Mouse (Mus musculus) lung, embryonic 16.5 days (tissue): ENCODE measurements at regions not wholly inside any gene's neighbourhood (a gene's known extent, or its start where the extent isn't known, plus 50 kb on each side); places are given as distances from the start of the nearest gene placed in this dataset.

Source experiments
- ATAC-seq: fragments of 200-750 bp; cut with Nextera tagmentation; 2 replicates; pipeline ENCODE4 v1.8.0; 2017; ENCODE audit warnings: low read depth, mild to moderate bottlenecking, moderate library complexity
- H3K27ac ChIP-seq: fragments of 300-500 bp; sonication (generic); 2 replicates; pipeline ENCODE4 v1.5.1; 2014; ENCODE audit warnings: mild to moderate bottlenecking, control low read depth, low read length
- H3K27me3 ChIP-seq: fragments of 300-500 bp; sonication (generic); 2 replicates; pipeline ENCODE4 v1.6.1; 2014; ENCODE audit warnings: low read depth, low read length, mixed read lengths; ENCODE audit not compliant: control insufficient read depth, insufficient read depth
- H3K36me3 ChIP-seq: fragments of 300-500 bp; sonication (generic); 2 replicates; pipeline ENCODE4 v1.6.1; 2014; ENCODE audit warnings: low read length; ENCODE audit not compliant: control insufficient read depth, insufficient read depth
- H3K4me1 ChIP-seq: fragments of 300-500 bp; sonication (generic); replicated peaks from 2 replicates; pipeline ENCODE4 v1.6.1; 2014; ENCODE audit warnings: low read length, mixed read lengths; ENCODE audit not compliant: control insufficient read depth, insufficient read depth
- H3K4me2 ChIP-seq: fragments of 300-500 bp; sonication (generic); 2 replicates; pipeline ENCODE4 v1.6.1; 2014; ENCODE audit warnings: low read depth, low read length, control low read depth
- H3K4me3 ChIP-seq: fragments of 300-500 bp; sonication (generic); 2 replicates; pipeline ENCODE4 v1.5.1; 2014; ENCODE audit warnings: mild to moderate bottlenecking, low read length, control low read depth
- H3K9ac ChIP-seq: fragments of 300-500 bp; sonication (generic); 2 replicates; pipeline ENCODE4 v1.6.1; 2014; ENCODE audit warnings: low read length, control low read depth
- H3K9me3 ChIP-seq: fragments of 300-500 bp; sonication (generic); 2 replicates; pipeline ENCODE4 v1.6.1; 2016; ENCODE audit warnings: low read length; ENCODE audit not compliant: control insufficient read depth
- WGBS: fragments of 180-500 bp; shearing (Covaris S2); extraction: QIAGEN DNeasy Blood & Tissue Kit; methylation state at CpG from one replicate; pipeline ENCODE4 v1.1.7; 2014; 5-methylcytosine and 5-hydroxymethylcytosine counted together

- Histone ChIP-seq H3K4me3 (no peak overlapping the region), H3K4me2 (no peak overlapping the region), H3K9me3 (no peaks in the 10 kb centered on the region), H3K27ac (no peak overlapping the region), H3K36me3 (no peaks in the 10 kb centered on the region), H3K4me1 (no peaks in the 10 kb centered on the region), H3K9ac (no peak overlapping the region), H3K27me3 (no peaks in the 10 kb centered on the region)
- ATAC-seq = no peak
- 80% methylated on average over 11 of the region's 11 CpGs for WGBS
Observed at GRCm38 (mm10) chr2:11416122-11416521, 137.8 kb downstream of the Pfkfb3 start.

GRCm38 (mm10) chr2:11412521-11412920 lies 141.4 kb downstream of the Pfkfb3 start:
- H3K9me3 ChIP-seq = no peaks in the 10 kb centered on the region
- no peak for ATAC-seq
- no peak overlapping the region for H3K9ac ChIP-seq
- no peaks in the 10 kb centered on the region for H3K4me1 ChIP-seq
- WGBS = 92% methylated on average over 6 of the region's 6 CpGs
- no peaks in the 10 kb centered on the region for H3K36me3 ChIP-seq
- no peak overlapping the region for H3K27ac ChIP-seq
- no peak overlapping the region for H3K4me2 ChIP-seq
- H3K4me3 ChIP-seq = no peak overlapping the region
- H3K27me3 ChIP-seq = no peaks in the 10 kb centered on the region

- H3K36me3 ChIP-seq = no peaks in the 10 kb centered on the region
- 63% methylated on average over 5 of the region's 6 CpGs for WGBS
- H3K9me3 ChIP-seq = no peaks in the 10 kb centered on the region
- no peaks in the 10 kb centered on the region for H3K27me3 ChIP-seq
- H3K9ac ChIP-seq = no peak overlapping the region
- no peak overlapping the region for H3K4me2 ChIP-seq
- no peak overlapping the region for H3K27ac ChIP-seq
- ATAC-seq = no peak
- H3K4me1 ChIP-seq = no peaks in the 10 kb centered on the region
- H3K4me3 ChIP-seq = no peak overlapping the region
Observed at GRCm38 (mm10) chr2:11408497-11408896, 145.4 kb downstream of the Pfkfb3 start.

GRCm38 (mm10) chr2:11406103-11406615 lies 147.7 kb downstream of the Pfkfb3 start:
- Histone ChIP-seq H3K4me2 (no peak overlapping the region), H3K36me3 (no peaks in the 10 kb centered on the region), H3K4me3 (no peak overlapping the region), H3K4me1 (no peaks in the 10 kb centered on the region), H3K9me3 (no peaks in the 10 kb centered on the region), H3K27ac (no peak overlapping the region), H3K27me3 (no peaks in the 10 kb centered on the region), H3K9ac (no peak overlapping the region)
- no peak for ATAC-seq
- 58% methylated on average over 1 of the region's 1 CpGs for WGBS

- peaks cover 6% of the 10 kb centered on the region; the same call in 1 of the 2 replicates for H3K4me1 ChIP-seq
- H3K36me3 ChIP-seq = no peaks in the 10 kb centered on the region
- H3K4me2 ChIP-seq = no peak overlapping the region
- ATAC-seq = no peak
- no peak overlapping the region for H3K4me3 ChIP-seq
- no peaks in the 10 kb centered on the region for H3K27me3 ChIP-seq
- WGBS = 45% methylated on average over 10 of the region's 10 CpGs
- H3K27ac ChIP-seq = no peak overlapping the region
- H3K9ac ChIP-seq = no peak overlapping the region
- no peaks in the 10 kb centered on the region for H3K9me3 ChIP-seq
Observed at GRCm38 (mm10) chr2:11402218-11402848, 151.5 kb downstream of the Pfkfb3 start.

- no peak overlapping the region for H3K4me2 ChIP-seq
- no peak for ATAC-seq
- H3K4me3 ChIP-seq = no peak overlapping the region
- H3K27me3 ChIP-seq = no peaks in the 10 kb centered on the region
- no peaks in the 10 kb centered on the region for H3K9me3 ChIP-seq
- peaks cover 6% of the 10 kb centered on the region; the same call in 1 of the 2 replicates for H3K4me1 ChIP-seq
- H3K27ac ChIP-seq = no peak overlapping the region
- H3K36me3 ChIP-seq = no peaks in the 10 kb centered on the region
- WGBS = 93% methylated on average over 3 of the region's 3 CpGs
- H3K9ac ChIP-seq = no peak overlapping the region
Observed at GRCm38 (mm10) chr2:11399411-11399810, 154.5 kb downstream of the Pfkfb3 start.

- H3K4me2 ChIP-seq = peak overlapping the region; percentile 10; the same call in 1 of the 2 replicates
- H3K9me3 ChIP-seq = no peaks in the 10 kb centered on the region
- peak overlapping the region; percentile 58 for H3K27ac ChIP-seq
Observed at GRCm38 (mm10) chr2:11398949-11399348, 154.9 kb downstream of the Pfkfb3 start.

GRCm38 (mm10) chr2:11398391-11398790 lies 155.5 kb downstream of the Pfkfb3 start:
- peak overlapping the region; percentile 10; the same call in 1 of the 2 replicates for H3K4me2 ChIP-seq
- ATAC-seq = peak; percentile 71
- H3K4me1 ChIP-seq = peaks cover 6% of the 10 kb centered on the region; the same call in 1 of the 2 replicates
- no peaks in the 10 kb centered on the region for H3K27me3 ChIP-seq
- H3K9me3 ChIP-seq = no peaks in the 10 kb centered on the region
- peak overlapping the region; percentile 58 for H3K27ac ChIP-seq
- no peaks in the 10 kb centered on the region for H3K36me3 ChIP-seq
- H3K4me3 ChIP-seq = no peak overlapping the region
- 32% methylated on average over 6 of the region's 6 CpGs for WGBS
- H3K9ac ChIP-seq = no peak overlapping the region

More at GRCm38 (mm10) chr2:11398949-11399348, 154.9 kb downstream of the Pfkfb3 start:
- 52% methylated on average over 6 of the region's 6 CpGs for WGBS
- Histone ChIP-seq H3K9ac (no peak overlapping the region), H3K4me1 (peaks cover 6% of the 10 kb centered on the region; the same call in 1 of the 2 replicates), H3K36me3 (no peaks in the 10 kb centered on the region), H3K27me3 (no peaks in the 10 kb centered on the region), H3K4me3 (no peak overlapping the region)
- no peak for ATAC-seq

GRCm38 (mm10) chr2:11396835-11397234 lies 157.0 kb downstream of the Pfkfb3 start:
- Histone ChIP-seq H3K4me2 (no peak overlapping the region), H3K27ac (no peak overlapping the region), H3K9me3 (no peaks in the 10 kb centered on the region), H3K4me3 (no peak overlapping the region), H3K4me1 (peaks cover 6% of the 10 kb centered on the region; the same call in 1 of the 2 replicates), H3K36me3 (no peaks in the 10 kb centered on the region), H3K27me3 (no peaks in the 10 kb centered on the region), H3K9ac (no peak overlapping the region)
- no peak for ATAC-seq
- 82% methylated on average over 3 of the region's 3 CpGs for WGBS
